Mouse (Mus musculus) midbrain, embryonic 11.5 days (tissue): ENCODE data around the gene Cd6. TPM values are rescaled to one million over a fixed set of nuclear protein-coding genes. Genes with fewer than 3 reads are reported as not detected.
A peak's percentile ranks its signal among the peaks of the same experiment; 100 is the strongest.

Experiments used
- ATAC-seq: fragments of 200-750 bp; cut with Nextera tagmentation; 2 replicates; pipeline ENCODE4 v1.8.0; 2017; ENCODE audit warnings: moderate TSS enrichment, moderate library complexity; ENCODE audit not compliant: low FRiP score
- DNase-seq: peaks from one replicate; pipeline ENCODE4 v3.0.0; 2015; ENCODE audit warnings: low spot score; ENCODE audit errors: missing footprints
- H3K27ac ChIP-seq: fragments of 300-500 bp; sonication (generic); 2 replicates; pipeline ENCODE4 v1.5.1; 2014; ENCODE audit warnings: low read depth, low read length
- H3K27me3 ChIP-seq: fragments of 300-500 bp; sonication (generic); 2 replicates; pipeline ENCODE4 v1.6.1; 2014; ENCODE audit warnings: mild to moderate bottlenecking, low read length, moderate library complexity, mixed read lengths; ENCODE audit not compliant: control insufficient read depth, insufficient read depth
- H3K36me3 ChIP-seq: fragments of 300-500 bp; sonication (generic); 2 replicates; pipeline ENCODE4 v1.6.1; 2014; ENCODE audit warnings: mild to moderate bottlenecking, low read length, moderate library complexity, mixed read lengths; ENCODE audit not compliant: control insufficient read depth, insufficient read depth
- H3K4me1 ChIP-seq: fragments of 300-500 bp; sonication (generic); 2 replicates; pipeline ENCODE4 v1.6.1; 2014; ENCODE audit warnings: low read length; ENCODE audit not compliant: control insufficient read depth, insufficient read depth
- H3K4me2 ChIP-seq: fragments of 300-500 bp; sonication (generic); 2 replicates; pipeline ENCODE4 v1.6.1; 2014; ENCODE audit warnings: mild to moderate bottlenecking, moderate library complexity
- H3K4me3 ChIP-seq: fragments of 300-500 bp; sonication (generic); 2 replicates; pipeline ENCODE4 v1.5.1; 2014; ENCODE audit warnings: low read depth, low read length
- H3K9ac ChIP-seq: fragments of 300-500 bp; sonication (generic); 2 replicates; pipeline ENCODE4 v1.6.1; 2014; ENCODE audit warnings: low read length
- H3K9me3 ChIP-seq: fragments of 300-500 bp; sonication (generic); 2 replicates; pipeline ENCODE4 v1.6.1; 2016; ENCODE audit warnings: low read length; ENCODE audit not compliant: control insufficient read depth
- WGBS: fragments of 180-500 bp; shearing (Covaris S2); extraction: QIAGEN DNeasy Blood & Tissue Kit; methylation state at CpG from one replicate; pipeline ENCODE4 v1.1.7; 2014; 5-methylcytosine and 5-hydroxymethylcytosine counted together
- polyA plus RNA-seq: library from polyadenylated mRNA; unstranded; fragments of >200 nt; fragmentation: Nextera tagmentation; extraction: Ambion mirVana; gene quantifications from 2 replicates; pipeline ENCODE4 v1.2.1, GENCODE M21; 2014

Gene Cd6
- polyA plus RNA-seq, 1 experiment from 2014 or later, result not detected

DNA sequence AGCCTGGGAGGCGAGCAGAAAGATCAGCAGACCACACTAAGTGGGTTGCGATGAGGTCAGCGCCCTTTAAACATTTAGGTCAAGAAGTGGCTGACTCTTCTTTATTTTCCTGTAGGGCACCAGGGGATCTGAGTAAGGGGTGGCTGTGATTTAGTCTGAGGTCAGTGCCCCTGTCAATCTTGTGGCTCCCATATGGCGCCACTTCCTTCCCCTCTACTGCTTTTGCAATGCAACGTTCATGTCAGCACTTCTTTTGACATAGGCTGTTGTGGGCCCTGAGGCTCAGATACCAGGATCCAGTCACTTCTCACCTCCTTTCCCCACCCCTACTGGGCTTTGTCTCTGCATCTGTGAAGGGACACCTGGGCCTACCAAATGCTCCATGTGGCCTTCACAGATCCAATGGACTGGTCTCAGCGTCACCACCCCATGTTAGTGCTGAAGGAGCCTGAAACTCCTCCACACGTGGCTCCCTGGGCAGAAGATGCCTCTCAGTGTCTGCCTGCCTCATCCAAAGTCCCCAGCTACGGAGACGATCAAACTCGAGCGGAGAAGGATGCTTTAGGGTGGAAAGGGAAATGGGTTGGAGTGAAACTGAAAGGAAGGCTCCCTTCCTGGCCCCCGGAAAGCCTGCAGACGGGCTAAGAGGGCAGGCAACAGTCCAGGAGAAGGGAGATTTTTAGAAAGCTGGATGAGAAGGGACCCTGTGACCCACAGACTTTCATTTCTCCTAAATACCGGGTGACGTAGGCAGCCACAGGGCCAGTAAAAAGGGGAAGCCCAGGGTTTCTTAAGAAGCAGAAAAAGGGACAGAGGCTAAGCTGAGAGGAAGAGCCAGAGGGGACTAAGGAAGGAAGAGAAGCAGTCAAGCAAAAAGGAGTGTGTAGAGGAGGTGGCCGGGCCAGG is 12.1 kb upstream of the Cd6 start:
- WGBS, result 48% methylated on average over 16 of the region's 16 CpGs
- Histone ChIP-seq H3K4me2 (no peak overlapping the region), H3K4me3 (no peak overlapping the region), H3K36me3 (no peaks in the 10 kb centered on the region), H3K27me3 (no peaks in the 10 kb centered on the region; the same call in 1 of the 2 replicates), H3K27ac (no peak overlapping the region), H3K9me3 (no peaks in the 10 kb centered on the region), H3K9ac (no peak overlapping the region), H3K4me1 (no peaks in the 10 kb centered on the region)
- ATAC-seq (no peak), DNase-seq (peak; percentile 83)

DNA sequence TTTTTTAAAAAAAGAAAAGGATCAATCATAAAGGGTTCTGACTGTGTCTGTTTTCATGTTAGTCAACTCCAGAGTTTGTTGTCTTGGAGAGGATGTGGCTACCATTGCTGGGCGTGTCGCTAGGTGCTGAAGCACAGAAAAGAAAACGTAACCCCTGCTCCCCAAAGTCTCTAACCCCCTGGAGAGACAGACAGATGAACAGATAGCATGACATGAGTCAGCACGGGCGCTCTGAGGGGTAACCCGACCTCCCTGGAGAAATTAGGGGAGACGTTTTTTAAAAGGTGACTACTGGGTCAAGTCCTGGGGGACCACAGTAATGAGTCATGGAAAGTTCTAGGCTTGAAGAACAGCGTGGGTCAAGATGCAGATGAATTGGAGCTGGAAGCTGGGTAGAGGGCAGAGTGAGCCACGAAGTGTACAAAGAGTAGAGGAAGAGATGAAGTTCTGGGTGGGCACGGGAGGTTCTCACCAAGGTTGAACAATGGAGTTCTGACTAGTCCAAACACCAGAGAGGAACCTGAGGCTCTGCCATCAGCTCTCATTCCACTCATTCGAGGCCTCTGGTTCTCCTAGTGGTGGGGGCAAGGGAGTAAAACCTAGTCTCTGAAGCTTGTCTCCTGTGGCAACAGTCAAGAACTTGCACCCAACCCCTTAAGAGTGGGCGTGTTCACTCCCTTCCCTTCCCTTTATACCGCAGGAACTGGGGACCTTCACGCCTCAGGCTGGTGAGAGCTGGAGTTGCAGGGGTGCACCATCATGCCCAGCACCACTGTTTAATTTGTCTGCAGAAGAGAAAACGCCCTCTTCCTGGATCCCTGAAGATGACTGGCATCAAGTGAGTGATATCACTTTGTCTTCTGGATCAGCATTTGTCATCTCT is 9.4 kb upstream of the Cd6 start, which contains the start of gene Slc15a3:
Gene Slc15a3, plus strand, starts transcription at position 718 of the 883 bp plus-strand sequence.
- no peaks in the 10 kb centered on the region for H3K4me1 ChIP-seq
- H3K4me2 ChIP-seq, result no peak within 1 kb of the TSS
- ATAC-seq, result no peak
- 83% methylated on average over 15 of the region's 15 CpGs for WGBS
- no peaks in the 10 kb centered on the region for H3K36me3 ChIP-seq
- no peak within 1 kb of the TSS for H3K9ac ChIP-seq
- no peaks in the 10 kb centered on the region; the same call in 1 of the 2 replicates for H3K27me3 ChIP-seq
- no peak within 1 kb of the TSS for H3K27ac ChIP-seq
- no peaks in the 10 kb centered on the region for H3K9me3 ChIP-seq
- H3K4me3 ChIP-seq, result no peak within 1 kb of the TSS
- peak; percentile 49 for DNase-seq

DNA sequence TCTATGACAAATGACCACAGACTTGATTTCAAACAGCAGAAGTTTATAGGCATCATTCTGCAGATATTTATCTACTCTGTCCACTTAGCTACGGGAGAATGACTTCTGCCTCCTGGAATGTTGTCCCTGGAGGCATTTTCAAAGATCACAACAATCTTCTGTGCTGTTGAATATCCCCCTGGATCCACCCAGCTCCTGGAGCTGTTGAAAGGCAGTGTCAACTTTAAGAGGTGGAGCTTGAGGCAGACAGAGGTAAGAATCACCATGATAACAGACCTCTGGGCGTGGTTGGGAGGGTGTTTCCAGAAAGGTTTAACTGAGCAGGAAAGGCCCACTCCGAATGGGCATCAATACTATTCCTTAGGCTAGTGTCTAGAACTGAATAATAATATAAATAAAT is 5.8 kb upstream of the Cd6 start:
- H3K9me3 ChIP-seq, result no peaks in the 10 kb centered on the region
- no peak overlapping the region for H3K9ac ChIP-seq
- 65% methylated on average over 3 of the region's 3 CpGs for WGBS
- no peak overlapping the region for H3K4me3 ChIP-seq
- ATAC-seq (no peak), DNase-seq (no peak)
- no peak overlapping the region for H3K27ac ChIP-seq
- H3K4me2 ChIP-seq, result no peak overlapping the region
- no peaks in the 10 kb centered on the region for H3K4me1 ChIP-seq
- H3K36me3 ChIP-seq, result no peaks in the 10 kb centered on the region
- no peaks in the 10 kb centered on the region for H3K27me3 ChIP-seq

DNA sequence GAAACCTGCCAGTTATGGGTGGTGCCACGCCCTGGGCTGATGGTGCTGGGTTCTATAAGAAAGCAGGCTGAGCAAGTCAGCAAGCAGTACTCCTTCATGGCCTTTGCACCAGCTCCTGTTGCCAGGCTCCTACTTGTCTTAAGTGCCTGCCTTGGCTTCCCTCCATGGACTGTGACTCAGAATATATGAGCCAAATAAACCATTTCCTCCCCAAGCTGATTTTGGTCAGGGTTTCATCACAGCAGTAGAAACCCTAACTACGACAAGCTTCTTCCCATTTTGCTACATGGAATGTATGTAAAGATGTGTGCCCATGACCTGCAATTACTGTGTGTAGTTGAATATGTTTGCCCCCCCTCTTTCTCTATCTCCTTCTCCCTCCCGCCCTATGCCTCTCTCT is 3.8 kb upstream of the Cd6 start:
- WGBS, result 83% methylated on average over 3 of the region's 3 CpGs
- H3K27me3 ChIP-seq, result no peaks in the 10 kb centered on the region
- ATAC-seq, result no peak

DNA sequence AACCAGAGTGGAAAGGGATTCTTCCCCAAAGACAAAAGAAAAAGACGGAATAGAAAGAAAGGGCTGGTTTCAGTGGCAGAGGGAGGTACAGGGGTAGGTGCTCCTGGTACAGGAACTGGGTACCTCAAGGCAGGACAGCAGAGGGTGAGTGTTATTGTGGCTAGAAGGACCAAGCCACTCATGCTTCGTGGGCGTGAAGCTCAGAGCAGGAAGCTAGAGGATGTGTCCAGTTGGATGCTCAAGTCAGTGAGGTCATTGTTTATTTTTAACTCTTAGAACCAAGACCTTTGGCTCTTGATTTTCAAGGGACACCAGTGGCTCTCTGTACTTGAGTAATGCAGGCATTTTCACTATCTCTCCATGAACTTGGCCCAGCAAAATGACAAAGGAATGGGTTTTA is 2.2 kb upstream of the Cd6 start:
- Histone ChIP-seq H3K4me2 (no peak overlapping the region), H3K4me1 (no peaks in the 10 kb centered on the region), H3K9me3 (no peaks in the 10 kb centered on the region), H3K36me3 (no peaks in the 10 kb centered on the region), H3K4me3 (no peak overlapping the region), H3K27ac (no peak overlapping the region), H3K27me3 (no peaks in the 10 kb centered on the region), H3K9ac (no peak overlapping the region)
- ATAC-seq (no peak), DNase-seq (no peak)
- 90% methylated on average over 3 of the region's 3 CpGs for WGBS

More for the DNA sequence above, 3.8 kb upstream of the Cd6 start:
- no peaks in the 10 kb centered on the region for H3K36me3 ChIP-seq
- no peak for DNase-seq
- no peak overlapping the region for H3K27ac ChIP-seq
- no peaks in the 10 kb centered on the region for H3K9me3 ChIP-seq
- H3K4me3 ChIP-seq, result no peak overlapping the region
- no peak overlapping the region for H3K4me2 ChIP-seq
- H3K4me1 ChIP-seq, result no peaks in the 10 kb centered on the region
- no peak overlapping the region for H3K9ac ChIP-seq

- ATAC-seq (peak; percentile 59), DNase-seq (peak; percentile 89)
- no peak overlapping the region for H3K9ac ChIP-seq
- no peaks in the 10 kb centered on the region for H3K4me1 ChIP-seq
- WGBS, result 12% methylated on average over 5 of the region's 5 CpGs
- no peak overlapping the region for H3K4me2 ChIP-seq
- no peaks in the 10 kb centered on the region for H3K27me3 ChIP-seq
- H3K4me3 ChIP-seq, result no peak overlapping the region
- no peaks in the 10 kb centered on the region for H3K36me3 ChIP-seq
- no peaks in the 10 kb centered on the region for H3K9me3 ChIP-seq
- H3K27ac ChIP-seq, result no peak overlapping the region
These were observed 1.6 kb upstream of the Cd6 start for GRCm38 (mm10) chr19:10831424-10831823.

DNA sequence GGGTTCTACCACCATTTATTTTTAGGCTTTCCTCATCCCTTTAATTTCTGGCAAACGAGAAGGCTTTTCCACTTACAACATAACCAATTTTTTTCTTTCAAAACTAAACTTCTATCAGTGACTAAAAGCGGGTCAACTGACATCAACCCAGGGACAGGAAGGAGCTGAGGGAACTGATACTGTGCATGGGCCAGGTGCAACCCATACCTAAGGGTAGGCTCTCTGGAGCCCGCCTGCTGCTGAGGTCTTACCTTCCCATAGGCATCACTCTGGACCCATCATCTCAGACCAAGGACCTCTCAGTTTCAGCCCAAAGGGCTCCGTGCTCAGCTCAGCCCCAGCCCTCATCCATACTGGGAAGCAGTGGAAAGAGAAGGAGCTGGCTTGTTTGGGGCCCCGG is 1.5 kb downstream of the Cd6 start:
- no peaks in the 10 kb centered on the region for H3K36me3 ChIP-seq
- H3K4me1 ChIP-seq, result 0 out of 2 replicates have a peak, but pooled peaks cover 2% of the 10 kb centered on the region
- H3K27me3 ChIP-seq, result no peaks in the 10 kb centered on the region
- no peak for ATAC-seq
- WGBS, result 90% methylated on average over 5 of the region's 5 CpGs
- H3K4me3 ChIP-seq, result no peak overlapping the region
- no peak overlapping the region for H3K4me2 ChIP-seq
- no peak overlapping the region for H3K27ac ChIP-seq
- DNase-seq, result no peak
- H3K9ac ChIP-seq, result no peak overlapping the region
- H3K9me3 ChIP-seq, result no peaks in the 10 kb centered on the region

GRCm38 (mm10) chr19:10824061-10824460 is 5.8 kb downstream of the Cd6 start:
- H3K4me2 ChIP-seq, result no peak overlapping the region
- DNase-seq (no peak), ATAC-seq (no peak)
- H3K4me3 ChIP-seq, result no peak overlapping the region
- H3K36me3 ChIP-seq, result no peaks in the 10 kb centered on the region
- H3K4me1 ChIP-seq, result 0 out of 2 replicates have a peak, but pooled peaks cover 2% of the 10 kb centered on the region
- 86% methylated on average over 7 of the region's 7 CpGs for WGBS
- H3K9ac ChIP-seq, result no peak overlapping the region
- H3K9me3 ChIP-seq, result no peaks in the 10 kb centered on the region
- no peaks in the 10 kb centered on the region for H3K27me3 ChIP-seq
- no peak overlapping the region for H3K27ac ChIP-seq

DNA sequence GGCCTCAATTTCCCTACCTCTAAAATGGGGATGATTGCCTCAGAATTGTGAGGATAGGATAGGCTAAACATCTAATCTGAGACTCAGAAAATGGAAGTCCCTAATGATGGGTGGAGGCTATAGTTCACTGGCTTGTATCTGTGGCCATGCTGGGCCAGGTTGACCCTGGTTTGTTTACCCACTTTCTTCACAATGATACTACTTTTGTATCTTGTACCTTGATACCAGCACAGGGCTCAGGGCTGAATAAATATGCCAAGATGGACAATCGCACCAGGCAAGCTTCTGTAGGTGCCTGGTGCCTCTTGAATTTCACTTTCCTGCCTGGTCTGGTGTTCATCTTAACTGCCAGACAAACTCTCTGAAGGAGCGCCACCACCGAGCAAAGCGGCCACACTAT is 7.3 kb downstream of the Cd6 start:
- 96% methylated on average over 4 of the region's 4 CpGs for WGBS
- H3K36me3 ChIP-seq, result no peaks in the 10 kb centered on the region
- H3K27me3 ChIP-seq, result no peaks in the 10 kb centered on the region
- H3K4me3 ChIP-seq, result no peak overlapping the region
- H3K4me1 ChIP-seq, result peaks cover 2% of the 10 kb centered on the region; the same call in 1 of the 2 replicates
- H3K9ac ChIP-seq, result no peak overlapping the region
- H3K4me2 ChIP-seq, result no peak overlapping the region
- H3K27ac ChIP-seq, result no peak overlapping the region
- DNase-seq, result no peak
- ATAC-seq, result no peak
- no peaks in the 10 kb centered on the region for H3K9me3 ChIP-seq
